Mouse (Mus musculus) cerebellum, adult 11-12 months (tissue): ENCODE data around the gene 1700003E16Rik.
"Not testable (repeated sequence)": the region's sequence is repeated elsewhere in the genome, so short reads cannot be mapped to it uniquely, and the experiment has no call there.

Experiments used
- DNase-seq: peaks from one replicate; pipeline ENCODE4 v3.0.0; 2022

The 1700003E16Rik gene

DNA sequence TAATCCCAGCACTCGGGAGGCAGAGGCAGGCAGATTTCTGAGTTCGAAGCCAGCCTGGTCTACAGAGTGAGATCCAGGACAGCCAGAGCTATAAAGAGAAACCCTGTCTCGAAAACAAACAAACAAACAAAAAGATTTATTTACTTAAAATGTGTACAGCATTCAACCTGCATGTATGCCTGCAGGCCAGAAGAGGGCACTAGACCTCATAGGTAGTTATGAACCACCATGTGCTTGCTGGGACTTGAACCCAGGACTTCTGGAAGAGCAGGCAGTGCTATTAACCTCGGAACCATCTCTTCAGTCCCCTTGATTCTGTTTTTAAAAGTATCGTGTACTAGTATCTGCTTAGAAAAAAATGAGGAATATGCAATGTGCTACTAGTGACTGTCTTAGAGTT, 28.8 kb upstream of the 1700003E16Rik start:
- no peak for DNase-seq

DNA sequence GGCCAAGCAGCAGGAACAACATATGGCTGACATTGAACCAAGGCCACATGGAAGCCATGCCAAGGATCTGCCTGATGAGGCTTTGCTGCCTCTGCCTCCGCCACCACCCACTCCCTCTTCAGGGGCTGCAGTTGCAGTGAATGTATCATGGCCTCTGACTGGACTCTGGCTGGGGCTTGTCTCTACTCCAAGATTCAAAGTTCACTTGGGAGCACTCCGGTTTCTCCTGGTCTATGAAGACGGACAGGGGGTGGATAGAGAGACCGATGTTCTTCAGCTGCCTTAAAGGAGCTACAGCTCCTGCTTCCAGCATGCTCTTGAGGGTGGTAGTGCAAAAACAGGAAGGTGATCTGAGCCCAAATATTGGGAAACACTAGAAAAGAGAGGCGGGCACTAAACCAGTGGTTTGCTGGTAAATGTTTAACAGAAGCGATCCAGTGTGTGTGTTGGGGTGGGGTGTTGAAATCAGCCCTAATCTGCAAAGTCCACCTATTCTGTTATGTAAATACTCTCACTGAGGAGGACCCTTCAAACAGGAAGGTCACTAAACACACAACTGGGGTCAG, 24.7 kb upstream of the 1700003E16Rik start:
- DNase-seq, result no peak

DNA sequence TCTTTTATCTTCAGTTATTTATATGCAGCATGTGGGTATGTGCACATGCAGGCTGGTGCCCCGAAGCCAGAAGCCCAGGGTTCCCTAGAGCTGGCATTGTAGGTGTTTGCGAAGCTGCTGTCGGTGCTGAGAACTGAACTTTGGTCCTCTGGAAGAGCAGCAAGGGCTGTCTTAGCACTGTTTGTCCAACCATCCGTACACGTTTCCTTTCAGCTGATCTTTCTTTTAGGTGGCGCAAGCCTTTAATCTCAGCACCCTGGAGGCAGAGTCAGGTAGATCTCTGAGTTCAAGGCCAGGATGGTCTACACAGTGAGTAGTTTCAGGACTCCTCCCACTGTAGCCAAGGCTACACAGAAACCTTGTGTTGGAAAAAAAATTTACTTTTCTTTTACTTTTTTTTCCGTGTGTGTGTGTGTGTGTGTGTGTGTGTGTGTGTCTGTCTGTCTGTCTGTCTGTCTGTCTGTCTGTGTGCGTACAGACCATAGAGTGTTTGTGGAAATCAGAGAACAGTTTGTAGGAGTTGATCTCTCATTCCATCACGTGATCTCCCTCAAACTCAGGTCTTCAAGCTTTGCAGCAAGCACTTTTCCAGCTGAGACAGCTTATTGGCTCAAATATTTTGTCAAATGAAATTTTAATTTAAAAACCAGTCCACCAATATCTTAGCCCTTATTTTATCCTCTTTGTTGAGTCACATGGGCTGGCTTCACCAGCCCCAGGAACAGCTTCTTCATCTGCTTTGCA, 23.9 kb upstream of the 1700003E16Rik start:
- no peak for DNase-seq

DNA sequence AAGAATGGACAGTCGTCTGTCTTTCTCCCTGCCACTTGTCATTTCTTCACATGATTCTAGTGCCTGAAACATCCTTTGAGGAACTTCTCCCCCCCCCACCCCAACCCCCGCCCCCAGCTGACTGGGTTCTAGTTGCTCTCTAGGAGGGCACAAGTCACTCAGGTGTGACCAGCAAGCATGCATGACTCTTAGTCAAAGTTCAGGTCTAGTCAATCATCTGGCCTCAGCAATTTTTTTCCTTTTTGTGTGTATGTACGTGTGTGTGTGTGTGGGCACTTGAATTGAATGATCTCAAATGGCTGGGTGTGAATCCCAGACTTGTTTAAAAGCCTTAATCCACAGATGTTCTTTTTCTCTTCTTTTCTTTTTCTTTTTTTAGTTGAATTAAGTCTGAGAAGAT, 22.0 kb upstream of the 1700003E16Rik start:
- DNase-seq, result no peak

DNA sequence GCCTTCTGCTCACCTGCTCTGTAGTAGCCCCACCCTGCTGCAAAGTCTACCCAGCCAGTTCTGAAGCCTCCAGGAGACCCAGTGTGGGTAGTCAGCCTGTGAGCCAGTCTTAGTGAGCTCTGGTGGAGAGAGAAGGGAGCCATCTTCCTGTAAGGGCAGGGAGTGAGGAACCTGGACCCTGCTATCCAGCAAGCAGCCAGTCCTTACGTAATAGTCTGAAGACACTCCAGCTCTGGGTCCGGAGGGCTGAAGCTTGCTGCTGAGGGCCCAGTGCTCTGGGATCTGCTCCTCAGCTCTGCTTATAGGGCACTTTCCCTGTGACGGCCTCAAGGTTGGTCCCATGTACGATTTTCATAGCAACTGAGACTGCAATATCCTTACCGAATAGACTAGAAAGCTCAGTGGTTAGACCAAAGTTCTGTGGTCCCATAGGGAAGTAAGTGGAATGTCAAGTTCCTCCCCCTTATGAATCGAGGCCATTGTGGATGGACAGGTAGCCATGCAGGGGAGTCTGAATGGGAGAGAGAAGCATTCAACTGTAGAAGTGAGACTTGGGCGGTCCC, 21.2 kb upstream of the 1700003E16Rik start, which contains the start of gene Rtkn:
Gene Rtkn (plus strand): TSS at position 513 of the 563 bp plus-strand sequence.
- DNase-seq, result no peak

DNA sequence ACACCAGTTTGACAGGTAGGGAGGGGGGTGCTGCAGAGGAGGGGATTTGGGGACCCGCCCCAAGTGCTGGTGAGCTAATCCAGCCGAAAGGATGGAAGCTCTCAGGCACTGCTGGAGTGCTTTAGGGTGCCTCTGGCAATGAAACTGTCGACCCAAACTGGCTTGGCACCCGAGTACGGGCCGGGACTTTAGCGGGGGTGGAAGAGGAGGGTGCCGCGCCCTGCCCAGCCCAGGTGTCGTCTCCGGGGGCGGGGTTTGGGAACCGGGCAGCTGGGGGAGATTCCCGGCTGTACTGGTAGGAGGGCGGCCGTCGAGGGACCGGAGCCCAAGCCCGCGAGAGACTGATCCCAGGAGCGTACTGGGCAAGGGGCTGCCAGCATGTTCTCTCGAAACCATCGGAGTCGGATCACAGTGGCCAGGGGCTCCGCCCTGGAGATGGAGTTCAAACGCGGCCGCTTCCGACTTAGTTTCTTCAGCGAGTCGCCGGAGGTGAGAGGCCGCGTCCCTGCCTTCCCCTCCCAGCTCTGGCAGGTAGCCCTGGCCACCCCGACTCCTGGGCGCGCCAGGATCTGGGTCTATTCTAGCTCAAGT, 20.5 kb upstream of the 1700003E16Rik start:
- DNase-seq, result no peak

DNA sequence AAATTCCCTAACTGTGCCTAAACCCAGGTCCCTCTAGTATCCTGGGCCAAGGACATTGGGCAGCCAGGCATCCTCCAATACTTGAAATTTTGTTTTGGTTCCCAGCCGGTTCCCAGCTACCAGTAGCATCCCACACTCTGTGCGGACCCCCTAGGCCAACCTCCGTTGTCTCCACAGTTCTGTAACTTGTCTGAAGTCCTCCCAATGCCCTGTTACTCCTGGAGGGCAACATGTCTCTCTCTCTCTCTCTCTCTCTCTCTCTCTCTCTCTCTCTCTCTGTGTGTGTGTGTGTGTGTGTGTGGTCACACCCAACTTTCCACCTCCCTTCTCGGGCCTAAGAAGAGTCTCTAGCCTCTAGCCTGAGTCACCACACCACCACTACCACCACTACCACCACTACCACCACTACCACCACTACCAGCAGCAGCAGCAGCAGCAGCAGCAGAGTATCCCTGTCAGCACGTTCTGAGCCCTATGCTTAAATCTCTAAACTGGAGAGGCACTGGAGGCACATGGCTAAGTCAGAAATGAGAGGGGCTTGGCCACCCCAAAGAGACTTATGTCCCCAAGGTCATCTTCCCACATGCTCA, 19.8 kb upstream of the 1700003E16Rik start:
- DNase-seq, result no peak

DNA sequence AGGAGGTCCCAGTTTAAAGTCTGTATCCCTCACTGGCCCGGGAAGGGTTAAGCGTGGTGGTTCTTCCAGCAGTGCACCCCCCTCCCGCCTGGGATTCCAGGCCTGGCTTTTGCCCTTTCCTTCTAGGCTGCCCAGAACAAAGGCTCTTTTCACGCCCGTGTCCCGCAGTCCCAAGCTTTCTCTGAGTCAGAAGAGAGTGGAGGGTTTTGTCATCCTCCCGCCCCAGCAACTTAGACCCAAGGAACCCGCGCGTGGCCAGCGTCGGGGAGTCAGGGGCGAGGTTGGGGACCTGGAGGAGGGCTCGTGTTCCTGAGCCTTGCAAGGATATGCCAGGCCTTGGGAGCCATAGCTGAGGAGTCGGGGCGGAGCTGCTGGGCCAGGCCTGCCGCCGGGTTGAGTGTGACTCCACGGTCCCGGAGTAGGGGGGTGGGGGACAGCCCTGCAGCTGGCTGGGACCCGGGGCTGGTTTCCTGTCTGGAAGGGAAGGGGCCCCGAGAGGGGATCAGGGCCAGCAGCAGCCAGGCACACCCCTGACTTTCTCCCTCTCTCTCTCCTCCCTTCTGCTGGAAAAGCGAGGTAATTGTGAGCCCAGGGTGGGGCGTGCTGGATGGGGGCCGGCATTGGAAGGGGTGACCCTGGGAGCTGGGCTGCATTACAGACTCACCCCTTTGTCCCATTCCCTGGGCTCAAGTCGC, 19.2 kb upstream of the 1700003E16Rik start:
- DNase-seq, result no peak

DNA sequence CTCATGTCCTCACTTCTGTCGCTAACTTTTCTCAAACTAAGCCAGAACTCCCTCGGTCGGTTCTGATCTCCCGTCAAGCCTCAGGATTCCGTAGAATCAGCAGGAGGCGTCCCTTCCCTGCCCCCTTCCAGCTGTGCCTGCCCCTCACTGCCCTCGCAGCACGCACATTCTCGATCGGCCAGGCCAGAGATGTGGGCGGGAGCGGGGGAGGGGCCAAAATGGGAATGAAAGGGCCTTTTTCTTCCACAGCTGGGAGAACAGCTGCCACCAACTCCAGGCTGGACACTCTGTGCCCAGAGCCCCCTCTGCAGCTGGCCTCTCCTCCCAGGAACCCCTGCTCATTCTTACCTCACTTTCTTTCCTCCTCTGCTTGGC, 18.6 kb upstream of the 1700003E16Rik start:
- DNase-seq, result no peak

DNA sequence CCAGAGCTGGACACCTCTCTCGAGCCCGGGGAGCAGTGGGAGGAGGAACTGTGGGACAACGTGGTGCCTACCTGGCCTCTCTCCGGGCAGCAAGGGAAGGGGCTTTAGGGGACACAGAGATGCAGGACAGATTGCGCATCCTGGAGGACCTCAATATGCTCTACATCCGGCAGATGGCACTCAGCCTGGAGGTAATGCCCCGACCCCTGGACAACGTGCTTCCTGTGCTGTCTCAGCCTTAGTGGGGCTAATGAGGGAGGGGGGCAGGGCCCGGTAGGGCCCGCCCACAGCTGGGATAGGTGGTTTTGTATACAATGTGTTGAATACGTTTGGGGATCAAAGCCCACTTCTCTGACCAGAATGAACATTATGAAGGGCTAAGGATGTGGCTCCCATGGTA, 18.1 kb upstream of the 1700003E16Rik start:
- no peak for DNase-seq

DNA sequence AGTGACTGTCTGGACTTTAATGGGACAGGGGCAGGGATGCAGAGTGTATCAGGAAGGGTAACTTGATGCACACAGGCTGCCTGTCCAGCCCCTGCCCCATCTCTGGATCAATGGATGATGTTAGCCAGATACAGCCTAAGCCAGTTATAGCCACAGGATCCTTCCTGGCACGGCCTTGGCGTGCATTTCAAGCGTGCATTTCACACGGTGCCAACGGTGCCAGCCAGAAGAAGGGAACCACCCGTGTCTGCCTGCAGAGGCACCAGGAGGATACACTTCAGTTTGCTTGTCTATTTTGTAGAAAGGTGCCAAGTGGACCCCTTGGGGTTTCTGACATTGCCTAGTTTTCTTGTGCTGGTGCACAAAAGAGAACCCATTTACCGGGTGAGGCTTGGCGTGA, 16.2 kb upstream of the 1700003E16Rik start:
- no peak for DNase-seq

DNA sequence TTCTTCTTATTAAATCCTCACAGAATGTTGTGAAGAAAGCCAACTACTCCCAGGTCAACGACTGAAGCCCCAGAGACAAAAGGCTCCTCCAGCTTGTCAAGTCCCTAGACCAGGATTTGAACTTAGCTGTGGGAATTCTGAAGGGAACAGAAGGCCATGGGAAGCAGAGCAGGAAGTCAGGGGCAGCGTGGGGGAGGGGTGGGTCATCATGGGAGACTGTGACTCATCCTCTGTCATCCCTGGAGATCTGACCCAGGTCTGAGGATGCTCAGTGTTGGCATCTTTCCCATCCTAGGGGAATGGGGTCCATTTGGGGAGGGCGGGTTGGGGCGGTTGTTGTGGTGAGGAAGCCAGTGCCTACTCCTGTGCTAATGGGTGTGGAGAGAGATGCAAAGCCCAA, 14.6 kb upstream of the 1700003E16Rik start:
- DNase-seq, result no peak

DNA sequence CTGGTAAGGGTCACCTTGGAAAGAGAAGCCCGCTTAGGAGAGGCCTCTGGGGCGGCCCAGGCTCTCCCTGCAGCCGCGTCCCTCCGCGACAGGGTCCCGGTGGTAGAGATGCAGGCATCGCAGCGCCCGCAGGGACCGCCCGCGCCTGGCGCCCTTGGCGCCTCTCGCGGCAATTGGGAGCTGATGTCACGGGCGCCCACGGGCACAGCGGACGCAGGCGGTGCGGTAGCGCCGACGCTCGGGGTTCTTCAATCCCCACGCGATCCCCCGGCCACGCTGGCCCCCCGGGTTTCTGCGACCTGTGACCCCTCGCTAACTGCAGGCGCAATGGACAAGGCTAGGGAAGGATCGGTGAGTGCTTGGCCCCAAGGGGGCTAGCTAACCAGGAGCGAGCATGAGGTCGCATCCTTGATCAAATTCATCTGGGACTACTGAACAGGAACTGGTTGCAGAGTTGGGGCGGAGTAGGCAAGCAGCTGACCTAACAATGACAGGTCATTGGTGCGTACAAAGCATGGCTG, 13.9 kb upstream of the 1700003E16Rik start:
- no peak for DNase-seq

DNA sequence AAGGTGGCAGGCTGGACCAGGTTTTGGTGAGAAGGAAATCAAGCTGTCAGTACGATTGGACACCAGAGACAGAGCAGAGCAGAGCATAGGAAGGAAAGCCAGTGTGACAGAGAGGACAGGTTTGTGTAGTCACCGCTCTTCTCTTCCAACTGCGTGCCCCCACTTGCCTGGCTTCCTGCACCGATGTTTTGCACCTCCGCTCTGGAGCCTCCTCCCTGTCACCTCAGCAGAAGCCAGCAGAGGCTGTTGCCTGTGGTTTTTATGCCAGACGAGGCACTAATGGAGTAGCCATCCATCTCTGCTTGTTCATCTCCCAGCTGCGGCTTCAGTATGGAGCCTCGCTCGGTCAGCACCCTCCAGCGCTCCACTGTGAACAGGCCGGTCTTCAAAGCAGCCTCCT, 13.3 kb upstream of the 1700003E16Rik start:
- no peak for DNase-seq

DNA sequence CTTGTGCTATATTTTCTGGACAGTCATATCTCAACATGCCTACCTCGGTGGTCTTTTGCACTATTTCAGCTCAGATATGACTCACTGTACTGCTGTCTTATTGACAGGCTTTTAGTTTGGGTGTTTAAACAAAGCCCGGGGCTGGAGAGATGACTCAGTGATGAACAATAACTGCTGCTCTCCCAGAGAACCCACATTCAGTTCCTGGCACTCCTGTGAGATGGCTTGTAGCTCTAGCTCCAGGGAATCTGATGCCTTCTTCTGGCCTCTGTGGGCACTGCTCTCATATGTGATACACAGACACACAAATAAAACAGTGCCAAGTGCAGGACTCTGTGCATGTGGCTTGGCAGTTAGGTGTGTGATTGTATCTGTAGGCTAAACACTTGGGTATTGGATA, 11.0 kb upstream of the 1700003E16Rik start:
- no peak for DNase-seq

DNA sequence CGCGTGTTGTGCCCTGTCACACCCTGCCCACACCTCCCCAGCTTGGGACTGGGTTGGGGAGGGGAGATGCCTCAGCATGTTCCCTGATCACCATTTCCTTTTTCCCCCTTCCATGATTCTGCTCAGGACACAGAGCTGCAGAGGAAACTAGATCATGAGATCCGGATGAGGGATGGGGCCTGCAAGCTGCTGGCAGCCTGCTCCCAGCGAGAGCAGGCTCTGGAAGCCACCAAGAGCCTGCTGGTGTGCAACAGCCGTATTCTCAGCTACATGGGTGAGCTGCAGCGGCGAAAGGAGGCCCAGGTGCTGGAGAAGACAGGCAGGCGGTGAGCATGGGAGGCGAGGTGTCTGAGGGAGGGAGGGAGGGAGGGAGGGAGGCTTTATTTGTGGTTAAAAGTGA, 10.4 kb upstream of the 1700003E16Rik start:
- no peak for DNase-seq

DNA sequence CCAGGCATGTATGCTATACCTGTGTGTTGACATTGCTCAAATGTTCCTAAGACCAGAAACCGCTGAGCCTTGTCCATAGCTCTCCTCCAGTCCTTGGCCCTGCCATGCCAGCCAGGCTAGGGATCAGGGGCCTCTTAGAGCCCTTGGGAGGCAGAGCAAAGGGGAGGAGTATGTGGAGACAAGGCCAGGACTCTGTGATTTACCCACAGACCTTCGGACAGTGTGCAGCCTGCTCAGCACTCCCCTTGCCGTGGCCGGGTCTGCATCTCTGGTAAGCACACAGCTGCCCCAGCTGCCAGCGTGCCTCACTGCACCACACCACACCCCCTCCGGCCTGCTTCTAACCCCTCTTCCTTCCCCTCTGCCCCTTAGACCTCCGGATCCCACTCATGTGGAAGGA, 8.9 kb upstream of the 1700003E16Rik start:
- no peak for DNase-seq

DNA sequence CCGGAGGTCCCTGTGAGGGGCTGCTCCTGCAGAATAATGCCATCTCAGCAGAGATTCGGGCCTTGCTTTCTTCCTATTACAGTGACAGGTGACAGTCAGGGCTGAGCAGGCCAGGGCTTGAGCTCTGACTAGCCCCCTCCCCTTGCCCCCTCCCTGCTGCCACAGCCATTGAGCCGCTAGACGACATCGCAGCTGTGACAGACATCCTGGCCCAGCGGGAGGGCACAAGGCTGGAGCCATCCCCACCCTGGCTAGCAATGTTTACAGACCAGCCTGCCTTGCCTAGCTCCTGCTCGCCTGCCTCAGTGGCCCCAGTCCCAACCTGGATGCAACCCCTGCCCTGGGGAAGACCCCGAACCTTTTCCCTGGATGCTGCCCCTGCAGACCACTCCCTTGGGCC, 4.5 kb upstream of the 1700003E16Rik start:
- no peak for DNase-seq

DNA sequence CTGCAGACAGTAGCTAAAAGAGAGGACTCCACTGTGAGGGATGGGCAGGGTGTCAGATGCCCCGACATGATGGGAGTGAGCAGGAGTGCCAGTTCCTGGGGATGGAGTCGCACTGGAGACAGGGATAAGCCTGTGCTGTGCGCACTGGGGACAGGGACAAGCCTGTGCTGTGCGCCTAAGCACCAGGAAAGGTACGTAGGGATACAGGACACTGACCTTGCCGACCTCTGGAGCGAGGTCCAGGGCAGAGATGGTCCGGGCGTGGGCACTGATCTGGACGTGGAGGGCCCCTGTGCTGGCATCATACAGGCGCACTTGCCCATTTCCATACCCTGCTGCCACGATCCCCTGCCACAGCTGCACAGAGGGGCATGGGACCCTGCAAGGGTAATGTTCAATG, 3.2 kb upstream of the 1700003E16Rik start:
- DNase-seq, result no peak

DNA sequence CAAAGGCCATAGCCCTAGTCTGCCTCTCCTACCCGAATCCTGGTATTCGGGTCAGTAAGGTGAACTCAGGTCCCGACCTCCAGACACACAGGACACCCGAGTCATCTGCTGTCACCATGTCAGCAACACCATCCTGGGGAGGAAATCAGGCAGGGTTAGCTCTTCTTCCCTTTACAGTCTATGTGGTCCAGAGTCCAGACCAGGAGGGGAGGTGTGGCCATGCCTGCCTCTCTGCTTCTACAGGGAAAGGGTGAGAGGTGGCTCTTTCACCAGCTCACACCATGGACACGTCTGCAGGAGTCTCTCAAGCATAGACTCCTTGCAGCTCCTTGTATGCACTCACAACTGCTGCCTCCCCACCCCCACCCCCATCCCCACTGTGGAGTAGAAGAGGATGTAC, 2.7 kb upstream of the 1700003E16Rik start:
- no peak for DNase-seq

DNA sequence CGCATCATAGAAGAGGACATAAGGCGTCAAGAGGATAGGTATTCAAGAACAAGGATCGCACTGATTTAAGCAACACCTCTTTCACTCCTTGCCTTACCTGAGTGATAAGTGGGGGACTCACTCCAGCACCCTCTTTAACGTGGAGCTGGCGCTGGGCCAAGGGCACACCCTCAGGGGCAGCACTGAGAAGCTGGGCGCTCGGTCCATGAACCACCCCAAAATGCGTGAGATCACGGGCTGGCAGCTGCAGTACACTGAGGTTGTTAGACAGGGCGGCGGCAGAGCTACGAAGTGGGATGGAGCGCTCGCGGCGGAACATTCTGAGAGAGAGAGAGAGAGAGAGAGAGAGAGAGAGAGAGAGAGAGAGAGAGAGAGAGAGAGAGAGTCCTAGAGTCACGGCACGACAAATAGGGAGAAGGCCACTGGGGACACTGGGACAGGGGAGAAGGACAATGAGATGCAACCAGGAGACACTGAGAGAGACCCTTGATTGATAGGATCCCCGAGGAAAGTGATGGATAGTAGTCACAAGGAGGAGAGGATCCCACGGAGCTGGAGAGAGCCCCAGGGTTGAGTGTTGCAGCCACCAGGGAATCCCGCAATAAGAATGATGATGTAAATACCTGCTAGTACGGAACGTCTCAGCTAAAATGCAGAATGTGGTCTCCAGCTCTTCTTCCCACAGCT, 509 bp upstream of the 1700003E16Rik start:
- DNase-seq, result peak; percentile 47

DNA sequence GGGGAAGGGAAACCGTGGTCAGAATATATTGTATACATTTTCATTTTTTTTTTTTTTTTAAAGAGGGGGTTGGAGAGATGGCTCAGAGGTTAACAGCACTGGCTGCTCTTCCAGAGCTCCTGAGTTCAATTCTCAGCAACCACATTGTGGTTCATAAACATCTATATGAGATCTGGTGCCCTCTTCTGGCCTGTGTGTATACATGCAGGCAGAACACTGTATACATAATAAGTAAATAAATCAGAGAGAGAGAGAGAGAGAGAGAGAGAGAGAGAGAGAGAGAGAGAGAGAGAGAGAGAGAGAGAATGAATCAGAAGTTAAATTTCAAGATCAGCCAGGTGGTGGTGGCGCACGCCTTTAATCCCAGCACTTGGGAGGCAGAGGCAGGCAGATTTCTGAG, 3.3 kb downstream of the 1700003E16Rik start:
- DNase-seq, result not testable (repeated sequence)
